Mouse (Mus musculus) T-helper 17 cell (primary cell): Measurements from ENCODE around the gene Rpl37.

Source experiments
- in situ Hi-C, 2 experiments: fragments of 300-600 bp; cut with MboI, MseI; formaldehyde crosslinking; loops; 1 replicate in 1 of 2; 2 replicates in 1 of 2; pipeline ENCODE4 v1.15.1; 2025; ENCODE audit warnings: high pct_unique_total_duplicates in 2 of 2

Gene Rpl37

DNA sequence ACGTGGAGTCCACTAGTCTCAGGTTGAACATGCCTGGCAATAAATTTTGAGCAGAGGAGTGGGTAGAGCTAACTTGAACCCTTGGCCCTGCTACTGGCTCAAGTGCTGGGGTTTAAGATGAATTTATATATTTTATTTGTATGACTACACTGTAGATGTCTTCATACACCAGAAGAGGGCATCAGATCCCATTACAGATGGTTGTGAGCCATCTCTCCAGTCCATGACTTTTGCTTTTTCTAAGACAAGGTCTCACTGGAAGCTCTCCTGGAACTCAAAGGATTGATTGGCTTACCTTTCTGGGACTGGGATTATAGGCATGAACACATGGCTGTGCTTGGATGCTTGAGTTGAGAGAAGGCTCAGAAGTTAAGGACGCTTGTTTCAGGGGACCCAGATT, 3.3 kb downstream of the Rpl37 start:
- in situ Hi-C loops = loop anchor here (5.0 to 25.0 kb wide), 4 partner anchors 63 to 1485 kb away; partner anchors contain the start of genes AW549877 (in 1 of the 2) and Oxct1 (in 1 of the 2)

DNA sequence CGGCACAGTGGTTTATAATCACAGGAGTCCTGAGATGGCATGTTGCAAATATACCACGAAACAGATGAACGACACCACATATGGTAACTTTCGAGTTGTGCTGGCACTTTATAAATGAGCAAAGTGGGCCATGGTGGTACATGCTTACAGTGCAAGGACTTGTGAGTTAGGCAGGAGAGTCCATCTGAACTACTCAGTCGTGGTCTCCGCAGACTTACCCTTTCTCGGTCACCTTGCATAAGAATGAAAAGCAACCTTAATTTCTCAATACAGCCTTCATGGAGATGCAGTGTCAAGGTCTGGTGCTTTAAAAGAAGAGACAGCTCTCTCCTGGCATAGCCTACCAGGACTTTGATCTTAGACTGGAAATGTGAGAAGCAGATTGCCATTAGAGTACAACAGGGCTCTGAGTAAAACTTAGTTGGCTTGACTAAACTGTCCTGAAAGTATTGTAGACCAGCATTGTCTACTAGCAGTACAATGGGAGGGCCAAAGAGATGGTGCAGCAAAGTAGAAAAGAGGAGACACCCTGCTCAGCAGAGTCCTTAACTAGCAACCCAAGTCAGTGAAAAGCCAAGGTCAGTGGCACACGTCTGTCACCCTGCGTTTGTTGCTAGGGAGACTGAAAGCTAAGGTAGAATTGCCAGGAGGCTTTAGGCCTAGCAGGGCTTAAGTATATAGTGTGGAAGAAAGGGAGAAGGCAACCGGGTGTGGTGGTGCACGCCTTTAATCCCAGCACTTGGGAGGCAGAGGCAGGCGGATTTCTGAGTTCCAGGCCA, 5.3 kb downstream of the Rpl37 start:
- in situ Hi-C loops = loop anchor here in 1 of 2 experiments (10.0 to 25.0 kb wide), 2 partner anchors 1084 to 1483 kb away; partner anchors contain the start of gene Oxct1

DNA sequence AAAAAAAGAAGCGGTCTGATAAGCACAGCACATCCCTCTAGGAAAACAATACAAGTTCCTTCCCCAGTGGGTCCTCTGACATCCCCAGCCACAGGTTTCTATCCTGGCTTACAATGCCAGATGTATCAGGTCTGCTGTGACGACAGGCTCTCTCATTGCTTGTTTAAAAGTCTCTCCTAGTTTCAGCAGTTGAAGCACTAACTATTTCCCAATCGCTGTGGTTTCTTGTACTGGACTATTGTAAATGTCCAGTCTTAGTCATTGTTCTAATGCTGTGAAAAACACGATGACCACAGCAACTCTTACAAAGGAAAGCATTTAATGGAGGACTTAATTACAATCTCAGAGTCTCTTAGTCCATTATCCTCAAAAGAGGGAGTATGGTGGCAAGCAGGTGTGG, 10.0 kb downstream of the Rpl37 start:
- in situ Hi-C loops = loop anchor here (10.0 to 25.0 kb wide), 2 partner anchors 1461 to 1478 kb away; no protein-coding TSS in a partner anchor

DNA sequence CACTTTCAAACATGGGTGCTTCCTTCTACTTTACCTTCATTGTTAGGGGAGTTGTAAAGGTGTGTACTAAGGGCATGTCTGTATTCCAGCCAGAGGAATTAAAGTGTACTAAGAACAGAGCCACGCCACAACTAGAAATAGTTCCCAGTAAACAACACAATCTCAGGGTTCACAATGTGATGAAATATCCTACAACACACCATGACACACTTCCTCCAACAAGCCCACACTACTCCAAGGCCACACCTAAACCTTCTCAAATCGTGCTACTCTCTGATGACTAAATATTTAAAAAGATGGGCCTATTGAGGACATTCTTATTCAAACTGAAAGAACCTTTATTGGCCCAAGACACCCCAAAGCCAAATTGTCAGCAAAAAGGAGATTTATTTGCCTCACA, 11.0 kb downstream of the Rpl37 start:
- in situ Hi-C loops = loop anchor here (10.0 to 25.0 kb wide), 2 partner anchors 1460 to 1477 kb away; no protein-coding TSS in a partner anchor

DNA sequence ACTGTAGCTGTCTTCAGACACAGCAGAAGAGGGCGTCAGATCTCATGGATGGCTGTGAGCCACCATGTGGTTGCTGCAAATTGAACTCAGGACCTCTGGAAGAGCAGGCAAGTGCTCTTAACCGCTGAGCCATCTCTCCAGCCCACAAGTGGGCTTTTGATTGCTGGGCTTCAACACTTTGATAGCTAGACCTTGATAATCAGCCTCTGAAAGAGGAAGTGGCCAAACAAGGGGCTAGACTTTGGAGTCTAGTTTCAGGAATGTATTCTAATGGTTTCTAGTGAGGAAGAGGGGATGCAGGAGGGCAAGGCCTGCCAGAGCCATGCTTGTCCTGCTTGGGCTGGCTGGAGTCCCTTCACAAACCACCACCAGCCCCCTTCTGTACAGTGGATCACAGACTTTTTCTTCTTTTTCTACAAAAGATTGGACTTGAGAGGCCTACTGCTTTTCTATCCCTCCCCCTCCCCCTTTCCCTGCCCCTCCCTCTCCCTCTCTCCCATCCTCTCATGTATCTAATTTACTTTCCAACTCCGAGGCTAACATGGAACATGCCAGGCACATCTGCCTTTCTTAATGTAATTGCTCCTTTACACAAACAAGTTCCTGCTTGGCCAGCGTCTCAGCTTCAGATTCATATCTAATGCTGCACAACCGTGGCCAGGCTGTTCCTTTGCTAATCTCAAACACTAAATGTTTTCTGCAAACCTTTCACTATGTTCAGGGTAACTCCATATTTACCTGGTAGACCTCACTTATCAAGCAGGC, 11.9 kb downstream of the Rpl37 start:
- in situ Hi-C loops = loop anchor here (10.0 to 25.0 kb wide), 2 partner anchors 1459 to 1476 kb away; no protein-coding TSS in a partner anchor

DNA sequence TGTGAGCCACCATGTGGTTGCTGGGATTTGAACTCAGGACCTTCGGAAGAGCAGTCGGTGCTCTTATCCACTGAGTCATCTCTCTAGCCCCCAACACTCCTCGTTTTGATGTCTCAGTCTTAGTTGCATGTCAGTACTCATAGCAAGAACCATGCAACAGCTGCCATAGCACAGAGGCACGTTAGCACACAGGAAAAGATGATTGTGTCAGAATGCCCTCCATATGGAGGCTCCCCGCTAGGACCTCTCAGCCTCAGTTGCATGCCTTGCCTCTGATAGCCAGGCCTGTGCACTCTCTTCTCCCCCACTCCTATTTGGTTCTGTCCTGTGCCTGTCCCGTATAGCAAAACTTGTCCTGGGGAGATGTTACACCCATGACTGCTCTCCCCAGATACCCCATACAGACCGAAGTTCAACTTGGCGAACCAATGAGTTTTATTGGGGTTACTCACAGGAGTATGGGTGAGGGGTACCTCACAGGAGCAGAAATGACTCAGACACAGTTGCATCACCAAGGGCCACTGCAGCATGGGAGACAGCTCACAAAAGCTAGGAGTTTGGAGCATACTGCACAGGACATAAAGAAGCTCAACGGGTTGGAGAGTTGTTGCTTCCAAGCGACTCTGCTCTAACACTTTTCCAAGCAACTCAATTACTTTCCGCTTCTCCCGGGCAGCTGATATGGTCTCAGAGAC, 12.8 kb downstream of the Rpl37 start:
- in situ Hi-C loops = loop anchor here (10.0 to 25.0 kb wide), 2 partner anchors 1458 to 1476 kb away; no protein-coding TSS in a partner anchor

DNA sequence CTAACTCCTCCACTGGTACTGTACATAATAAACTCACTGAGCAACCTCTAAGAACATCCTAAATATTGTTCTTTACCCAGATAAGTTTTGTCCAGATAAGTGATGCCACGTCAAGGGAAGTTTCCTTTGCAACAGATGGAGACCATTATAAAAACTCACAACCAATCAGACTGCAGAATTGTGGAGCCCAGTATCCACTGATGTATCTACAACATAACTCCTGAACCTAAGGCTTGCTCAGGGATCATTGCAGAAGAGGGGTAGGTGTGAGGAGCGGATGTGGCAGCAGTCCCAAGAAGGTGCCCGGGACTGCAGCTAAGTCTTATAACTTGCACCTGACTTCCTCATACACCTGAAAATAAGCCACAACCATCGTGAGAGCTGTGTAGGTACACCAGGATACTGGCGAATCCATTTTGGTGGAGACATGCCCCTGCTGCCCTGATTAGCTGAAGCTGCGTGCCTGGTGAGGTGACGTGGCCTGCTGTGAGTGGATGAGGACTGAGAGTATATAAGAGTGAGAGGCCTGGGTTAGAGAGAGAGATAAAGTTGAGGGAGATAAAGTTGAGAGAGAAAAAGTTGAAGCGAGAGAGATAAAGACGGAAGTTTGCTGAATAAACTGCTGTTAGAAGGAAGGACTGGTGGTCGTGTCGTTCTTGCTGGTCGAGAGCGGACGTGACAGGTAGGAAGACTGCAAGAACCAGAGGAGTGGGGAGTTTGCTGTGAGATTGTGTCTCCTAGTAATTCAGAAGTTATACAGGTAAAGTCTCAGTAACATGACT, 14.6 kb downstream of the Rpl37 start:
- in situ Hi-C loops = loop anchor here in 1 of 2 experiments (25.0 kb wide), 1 partner anchor 1456 kb away; no protein-coding TSS in a partner anchor

DNA sequence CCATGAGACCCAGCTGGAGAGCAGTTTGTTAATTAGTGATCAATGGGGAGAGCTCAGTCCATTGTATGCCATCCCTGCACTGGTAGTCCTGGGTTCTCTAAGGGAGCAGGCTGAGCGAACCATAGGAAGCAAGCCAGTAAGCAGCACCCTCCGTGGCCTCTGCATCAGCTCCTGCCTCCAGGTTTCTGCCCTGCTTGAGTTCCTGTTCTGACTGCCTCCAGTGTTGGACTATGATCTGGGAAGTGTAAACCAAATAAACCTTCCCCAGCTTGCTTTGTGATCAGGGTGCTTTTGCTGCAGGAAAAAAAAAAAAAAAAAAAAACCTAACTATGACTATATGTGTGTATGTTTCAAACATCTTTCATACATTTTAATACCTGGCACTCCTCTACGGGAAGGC, 16.9 kb downstream of the Rpl37 start:
- in situ Hi-C loops = loop anchor here in 1 of 2 experiments (25.0 kb wide), 1 partner anchor 1454 kb away; no protein-coding TSS in a partner anchor

DNA sequence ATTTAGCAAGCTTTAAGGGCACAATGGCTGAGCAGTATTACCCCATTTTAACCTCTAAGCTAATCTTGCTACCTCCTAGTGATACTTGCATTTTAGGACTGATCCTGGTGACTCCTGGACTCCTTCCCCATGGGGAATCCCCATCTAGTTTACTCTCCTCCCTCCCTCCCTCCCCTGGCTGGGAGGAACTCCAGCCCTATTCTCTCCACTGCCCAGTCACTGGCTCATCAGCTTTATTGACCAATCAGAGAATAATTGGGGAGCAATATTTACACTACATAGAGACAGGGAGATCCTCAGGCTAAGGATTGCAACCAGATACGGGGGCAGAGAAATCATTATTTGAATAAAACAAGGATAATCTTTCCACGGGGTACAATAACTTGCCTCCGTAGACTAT, 17.7 kb downstream of the Rpl37 start:
- in situ Hi-C loops = loop anchor here in 1 of 2 experiments (25.0 kb wide), 1 partner anchor 1453 kb away; no protein-coding TSS in a partner anchor

DNA sequence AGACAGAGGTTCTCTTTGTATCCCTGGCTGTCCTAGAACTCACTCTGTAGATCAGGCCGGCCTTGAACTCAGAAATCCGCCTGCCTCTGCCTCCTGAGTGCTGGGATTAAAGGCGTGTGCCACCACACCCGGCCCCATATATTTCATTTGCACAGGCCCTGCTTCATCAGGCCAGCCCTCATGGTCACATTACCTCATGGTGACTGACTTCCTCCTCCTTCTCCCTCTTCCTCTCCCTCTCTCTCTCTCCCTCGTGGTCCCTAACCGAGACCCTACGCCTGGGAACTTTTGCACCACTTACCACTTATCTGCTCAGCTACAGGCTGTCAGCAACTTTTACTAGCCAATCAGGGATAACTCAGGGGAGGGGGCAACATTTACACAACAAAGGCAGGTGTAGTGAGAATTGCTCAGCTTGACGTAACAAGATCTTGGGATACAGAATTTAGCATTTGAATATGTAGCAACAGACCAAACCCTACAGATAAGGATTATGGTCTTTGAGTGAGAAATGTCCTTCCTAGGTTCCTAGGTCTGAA, 18.6 kb downstream of the Rpl37 start:
- in situ Hi-C loops = loop anchor here in 1 of 2 experiments (25.0 kb wide), 1 partner anchor 1452 kb away; no protein-coding TSS in a partner anchor

DNA sequence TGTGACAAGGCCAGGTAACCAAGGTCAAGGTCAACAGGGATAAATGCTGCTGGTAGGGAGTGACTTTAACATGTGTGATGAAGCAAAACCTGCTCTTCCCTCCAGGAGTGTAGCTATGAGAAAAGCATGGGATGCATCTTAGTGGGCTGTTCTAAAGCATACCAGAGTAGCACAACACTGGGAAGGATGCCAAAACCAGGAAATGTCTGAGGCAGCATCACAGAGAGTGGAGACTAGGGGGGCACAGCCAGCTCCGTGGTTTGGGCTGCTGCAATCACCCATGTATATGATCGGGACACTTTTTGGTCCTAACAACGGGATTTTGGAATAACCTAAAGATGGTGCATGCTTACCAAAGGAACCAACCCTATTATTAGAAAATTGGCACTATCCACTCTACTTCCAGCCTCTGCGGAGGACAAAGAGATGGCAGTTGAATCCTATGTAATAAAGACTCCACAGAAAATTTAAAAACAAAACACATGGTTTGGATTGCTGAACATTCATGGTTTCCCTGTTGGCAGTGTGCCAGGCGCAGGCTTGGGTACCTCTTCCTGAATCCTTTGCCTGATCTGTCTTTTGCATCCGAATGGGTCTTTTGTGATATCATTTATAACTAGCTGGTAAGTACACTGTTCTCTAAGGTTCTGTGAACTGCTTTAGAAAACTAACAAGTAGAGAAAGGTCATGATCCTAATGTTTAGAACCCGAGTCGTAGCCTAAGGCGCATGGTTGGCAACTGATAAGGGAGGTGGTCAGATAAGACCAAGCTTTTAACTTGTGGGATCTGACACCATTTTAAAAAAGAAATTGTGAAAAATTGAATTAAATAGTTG, 21.8 kb downstream of the Rpl37 start:
- in situ Hi-C loops = loop anchor here in 1 of 2 experiments (25.0 kb wide), 1 partner anchor 1449 kb away; no protein-coding TSS in a partner anchor

DNA sequence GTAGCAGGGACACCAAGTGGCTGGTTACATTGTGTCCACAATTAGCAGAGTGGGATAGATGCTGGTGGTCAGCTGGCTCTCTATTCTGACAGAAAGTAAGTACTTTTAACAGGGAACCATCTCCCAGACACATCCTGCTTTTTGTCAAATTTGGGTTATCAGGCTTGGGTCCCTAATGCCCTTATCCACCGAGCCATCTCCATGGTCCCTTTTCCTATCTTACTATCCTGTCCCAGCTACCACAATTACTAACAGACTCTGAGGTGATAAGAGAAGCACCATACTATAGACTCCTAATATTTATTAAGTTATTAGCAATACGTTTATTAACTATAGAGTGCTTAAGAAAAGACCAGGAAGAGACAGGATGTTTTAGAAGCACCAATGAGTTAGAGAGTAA, 22.9 kb downstream of the Rpl37 start:
- in situ Hi-C loops = loop anchor here in 1 of 2 experiments (25.0 kb wide), 1 partner anchor 1448 kb away; no protein-coding TSS in a partner anchor

DNA sequence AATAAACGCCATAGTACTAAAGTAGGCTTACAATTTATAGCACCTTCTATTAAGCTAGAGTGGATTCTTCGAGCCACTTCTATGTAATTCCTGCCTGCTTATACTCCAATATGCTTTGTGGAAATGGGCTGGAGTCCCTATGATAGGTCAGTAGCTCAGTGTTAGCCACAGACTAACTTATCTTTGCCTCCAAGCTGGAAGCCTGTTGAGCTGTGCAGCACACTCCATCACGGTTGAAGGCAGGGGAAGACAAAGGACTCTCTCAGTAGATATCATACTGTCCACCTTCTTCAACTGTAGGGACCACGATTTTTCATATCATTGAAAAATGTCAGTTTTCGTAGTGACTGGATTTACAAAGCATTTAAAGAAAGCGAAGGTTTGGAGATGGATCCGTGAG, 23.4 kb downstream of the Rpl37 start:
- in situ Hi-C loops = loop anchor here in 1 of 2 experiments (25.0 kb wide), 1 partner anchor 1447 kb away; no protein-coding TSS in a partner anchor

DNA sequence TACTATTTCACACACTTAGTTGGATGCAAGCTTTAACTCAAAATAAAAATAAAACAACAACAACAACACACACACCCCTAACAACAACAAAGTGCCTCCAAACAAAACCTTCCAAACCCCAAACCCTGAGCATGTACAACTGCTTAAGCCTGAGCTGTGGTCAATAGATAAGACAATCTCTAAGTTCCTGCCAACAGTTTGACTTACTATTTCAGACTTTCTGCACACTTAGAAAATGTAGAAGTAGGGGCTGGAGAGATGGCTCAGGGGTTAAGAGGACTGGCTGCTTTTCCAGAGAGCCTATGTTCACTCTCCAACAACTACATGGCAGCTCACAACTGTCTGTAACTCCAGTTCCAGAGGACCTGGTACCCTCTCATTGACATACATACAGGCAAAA, 23.9 kb downstream of the Rpl37 start:
- in situ Hi-C loops = loop anchor here in 1 of 2 experiments (25.0 kb wide), 1 partner anchor 1447 kb away; no protein-coding TSS in a partner anchor

DNA sequence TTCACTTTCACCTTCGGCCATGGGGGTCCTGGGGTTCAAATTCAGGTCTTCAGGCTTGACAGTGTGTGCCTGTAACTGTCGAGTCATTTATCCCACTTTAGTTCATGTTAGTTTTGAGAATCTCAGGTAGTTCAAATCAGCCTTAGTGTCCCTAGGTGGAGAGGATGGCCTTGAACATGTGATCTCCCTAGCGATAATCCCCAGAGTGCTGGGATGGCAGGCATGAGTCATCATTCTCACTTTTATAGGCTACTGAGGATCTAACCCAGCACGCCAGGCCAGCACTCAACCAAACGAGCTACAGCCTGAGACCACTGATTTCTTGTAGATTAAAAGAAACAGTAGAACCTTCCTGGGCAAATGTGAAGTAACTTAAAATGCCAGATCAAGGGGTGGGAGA, 25.6 kb downstream of the Rpl37 start:
- in situ Hi-C loops = loop anchor here in 1 of 2 experiments (25.0 kb wide), 1 partner anchor 1445 kb away; no protein-coding TSS in a partner anchor

DNA sequence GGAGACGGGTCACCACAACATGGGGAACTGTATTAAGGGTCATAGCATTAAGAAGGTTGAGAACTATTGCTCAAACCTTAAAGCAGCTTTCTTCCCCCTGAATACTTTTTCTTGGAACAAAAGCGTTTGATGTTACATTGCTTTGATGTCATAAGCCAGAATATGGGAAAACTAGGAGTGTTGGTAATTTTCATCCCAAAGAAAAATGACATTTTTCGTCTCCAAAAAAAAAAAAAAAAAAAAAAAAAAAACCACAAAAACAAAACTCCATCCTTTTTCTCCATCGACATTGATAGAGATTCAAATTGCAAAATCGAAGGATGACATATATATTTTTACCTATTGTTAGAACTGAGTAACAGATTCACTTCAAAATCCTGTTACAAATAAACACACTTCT, 26.3 kb downstream of the Rpl37 start:
- in situ Hi-C loops = loop anchor here in 1 of 2 experiments (25.0 kb wide), 1 partner anchor 1445 kb away; no protein-coding TSS in a partner anchor

DNA sequence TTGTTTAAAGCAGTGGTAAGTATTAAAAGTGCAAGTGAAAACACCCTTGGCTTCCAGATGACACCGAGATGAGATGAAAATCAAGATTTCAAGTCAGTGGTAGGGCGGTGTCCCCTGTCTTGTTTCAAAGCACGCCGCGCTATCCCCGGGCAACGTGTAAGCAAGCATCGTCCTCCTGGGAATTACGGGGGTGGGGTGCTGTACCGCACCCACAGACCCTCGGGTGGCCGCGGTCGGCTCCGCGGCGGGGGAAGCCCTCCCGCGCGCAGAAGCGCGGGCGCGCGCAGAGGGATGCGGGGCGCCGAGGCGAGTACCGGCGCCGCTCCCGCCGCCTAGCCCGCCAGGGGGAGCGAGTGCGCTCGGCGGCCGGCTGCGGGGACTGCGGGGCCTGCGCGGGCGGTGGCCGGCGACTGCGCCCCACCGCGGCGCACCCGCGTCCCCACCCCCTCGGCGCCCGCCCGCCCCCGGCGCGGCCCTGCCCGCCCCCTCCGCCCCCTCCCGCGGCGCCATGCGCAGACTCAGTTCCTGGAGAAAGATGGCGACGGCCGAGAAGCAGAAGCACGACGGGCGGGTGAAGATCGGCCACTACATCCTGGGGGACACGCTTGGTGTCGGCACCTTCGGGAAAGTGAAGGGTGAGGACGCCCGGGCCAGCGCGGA, 27.0 kb downstream of the Rpl37 start, which contains the start of gene Prkaa1:
Gene Prkaa1, plus strand, starts transcription at position 501 of the 660 bp plus-strand sequence.
- in situ Hi-C loops = loop anchor here in 1 of 2 experiments (25.0 kb wide), 1 partner anchor 1444 kb away; no protein-coding TSS in a partner anchor
